ENCODE assay signal across 8 mouse cellular contexts in the genomic region with DNA sequence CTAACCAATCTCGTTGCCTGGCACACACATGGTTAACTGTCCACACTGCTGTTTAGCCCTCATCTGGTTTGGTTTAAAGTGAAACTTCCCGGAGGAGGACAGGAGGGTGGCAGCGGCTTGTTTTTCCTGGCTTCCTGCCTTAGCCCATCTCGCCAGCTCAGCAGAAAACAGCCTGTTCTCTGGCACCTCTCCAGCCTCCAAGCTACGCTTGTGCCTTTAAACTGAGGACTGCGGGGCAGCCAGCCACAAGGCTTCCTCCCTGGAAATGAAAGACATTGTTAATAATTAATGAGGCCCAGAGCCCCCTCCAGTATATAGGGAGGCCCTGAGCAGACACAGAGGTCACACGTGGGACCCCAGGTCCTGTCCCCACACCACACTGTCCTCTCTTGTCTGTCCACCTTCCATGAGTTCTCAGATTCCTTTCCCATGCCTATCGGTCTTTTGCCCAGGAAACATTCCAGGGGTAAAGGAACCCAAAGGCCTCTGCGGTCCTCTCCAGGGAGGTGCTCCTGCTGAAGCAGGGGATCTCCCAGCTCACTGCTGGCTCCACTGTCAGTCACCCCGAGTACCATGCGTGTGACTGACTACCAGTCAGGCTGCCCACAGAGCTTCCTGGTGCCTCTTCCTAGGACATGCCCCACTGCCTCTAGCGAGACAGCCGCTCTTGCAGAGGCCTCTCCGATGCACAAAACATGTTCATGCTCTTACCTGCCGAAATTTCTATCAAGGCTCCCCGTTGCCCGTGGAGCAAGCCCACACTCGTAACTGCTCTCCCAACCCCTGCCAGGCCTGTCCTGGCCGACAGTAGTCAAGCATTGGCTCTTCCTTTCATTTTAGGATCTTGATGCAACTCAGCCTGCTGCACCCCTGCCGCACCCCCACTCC.
A peak's percentile ranks its signal among the peaks of the same experiment; 100 is the strongest.
DNase-seq lines count a peak whose midpoint lies in the region; ATAC-seq lines count a peak whose summit lies in the region.

No protein-coding gene starts in this region.

- H3K4me3 ChIP-seq in forebrain, embryonic 13.5 days, result no peak overlapping the region
- peak overlapping the region in 1 of 2 experiments; percentile 4; a peak in 1 of 4 replicates for H3K4me3 ChIP-seq in heart, embryonic 14.5 days (ENCODE audit: control insufficient read depth in 1 of 2, insufficient read depth in 1 of 2, low read depth in 1 of 2, low read length in 2 of 2)
- no peak overlapping the region for H3K4me3 ChIP-seq in limb, embryonic 15.5 days
- H3K4me3 ChIP-seq in neural tube, embryonic 13.5 days, result no peak overlapping the region

- peak; percentile 14 for DNase-seq in thymus, postnatal 25 days
- DNase-seq in thymus, postnatal 4 days, result no peak
- peak; percentile 98 for DNase-seq in kidney, postnatal 10 days
- DNase-seq in urinary bladder, postnatal 10 days (ENCODE audit: low spot score), result peak; percentile 75

- peak overlapping the region; percentile 19; the same call in 1 of the 2 replicates for H3K4me2 ChIP-seq in forebrain, embryonic 13.5 days
- H3K4me2 ChIP-seq in heart, embryonic 14.5 days (ENCODE audit: low read length), result peak overlapping the region; percentile 35
- H3K4me2 ChIP-seq in limb, embryonic 15.5 days, result peak overlapping the region; percentile 26
- H3K4me2 ChIP-seq in neural tube, embryonic 13.5 days, result no peak overlapping the region

- WGBS in forebrain, embryonic 13.5 days, result 53% methylated on average over 20 of the region's 20 CpGs
- 43% methylated on average over 20 of the region's 20 CpGs for WGBS in heart, embryonic 14.5 days
- WGBS in limb, embryonic 15.5 days, result 16% methylated on average over 20 of the region's 20 CpGs
- WGBS in neural tube, embryonic 13.5 days, result 54% methylated on average over 20 of the region's 20 CpGs

- peaks cover 37% of the 10 kb centered on the region for H3K4me1 ChIP-seq in forebrain, embryonic 13.5 days
- H3K4me1 ChIP-seq in heart, embryonic 14.5 days (ENCODE audit: control insufficient read depth in 2 of 2, insufficient read depth in 2 of 2, low read length in 2 of 2), result peaks cover 20 to 30% of the 10 kb centered on the region in 2 experiments
- peaks cover 73% of the 10 kb centered on the region for H3K4me1 ChIP-seq in limb, embryonic 15.5 days
- H3K4me1 ChIP-seq in neural tube, embryonic 13.5 days (replicated peaks), result peaks cover 43% of the 10 kb centered on the region

- H3K27me3 ChIP-seq in forebrain, embryonic 13.5 days, result no peaks in the 10 kb centered on the region
- no peaks in the 10 kb centered on the region for H3K27me3 ChIP-seq in heart, embryonic 14.5 days (ENCODE audit: control insufficient read depth, insufficient read depth, low read length)
- no peaks in the 10 kb centered on the region for H3K27me3 ChIP-seq in limb, embryonic 15.5 days
- H3K27me3 ChIP-seq in neural tube, embryonic 13.5 days, result peaks cover 4% of the 10 kb centered on the region; the same call in 1 of the 2 replicates

- peak overlapping the region; percentile 84 for H3K27ac ChIP-seq in forebrain, embryonic 13.5 days
- peak overlapping the region; percentile 75 to 78 for H3K27ac ChIP-seq in heart, embryonic 14.5 days (replicated peaks in 1 of 2; ENCODE audit: control insufficient read depth in 1 of 2, insufficient read depth in 1 of 2, low read depth in 2 of 2, low read length in 2 of 2)
- H3K27ac ChIP-seq in limb, embryonic 15.5 days, result peak overlapping the region; percentile 93
- H3K27ac ChIP-seq in neural tube, embryonic 13.5 days (replicated peaks), result peak overlapping the region; percentile 75

- H3K9me3 ChIP-seq in forebrain, embryonic 13.5 days (replicated peaks), result no peaks in the 10 kb centered on the region
- H3K9me3 ChIP-seq in heart, embryonic 14.5 days (ENCODE audit: control insufficient read depth, low read length), result no peaks in the 10 kb centered on the region
- no peaks in the 10 kb centered on the region for H3K9me3 ChIP-seq in limb, embryonic 15.5 days
- H3K9me3 ChIP-seq in neural tube, embryonic 13.5 days, result no peaks in the 10 kb centered on the region

- ATAC-seq in forebrain, embryonic 13.5 days, result peak; percentile 65
- peak; percentile 49; the same call in 1 of the 2 replicates for ATAC-seq in heart, embryonic 14.5 days (ENCODE audit: insufficient number of reproducible peaks, insufficient read depth, low FRiP score, low read depth)
- ATAC-seq in limb, embryonic 15.5 days (ENCODE audit: insufficient number of reproducible peaks, low FRiP score, low TSS enrichment, low read depth), result peak; percentile 57
- peak; percentile 62 for ATAC-seq in neural tube, embryonic 13.5 days (ENCODE audit: low read depth)

- H3K36me3 ChIP-seq in forebrain, embryonic 13.5 days (ENCODE audit: poor library complexity, severe bottlenecking), result peaks cover 43% of the 10 kb centered on the region
- peaks cover 61% of the 10 kb centered on the region for H3K36me3 ChIP-seq in heart, embryonic 14.5 days (ENCODE audit: control insufficient read depth, insufficient read depth, low read length)
- H3K36me3 ChIP-seq in limb, embryonic 15.5 days, result peaks cover 70% of the 10 kb centered on the region
- H3K36me3 ChIP-seq in neural tube, embryonic 13.5 days, result peaks cover 9% of the 10 kb centered on the region; the same call in 1 of the 2 replicates

- peak overlapping the region; percentile 40; the same call in 1 of the 2 replicates for H3K9ac ChIP-seq in forebrain, embryonic 13.5 days
- H3K9ac ChIP-seq in heart, embryonic 14.5 days (ENCODE audit: low read length), result 0 out of 2 replicates have a peak overlapping the region, but pooled peaks have one; percentile 31
- no peak overlapping the region for H3K9ac ChIP-seq in limb, embryonic 15.5 days
- H3K9ac ChIP-seq in neural tube, embryonic 13.5 days, result peak overlapping the region; percentile 53; the same call in 1 of the 2 replicates
